Mouse (Mus musculus): ENCODE measurements around the gene Gm12248.

Gene Gm12248

DNA sequence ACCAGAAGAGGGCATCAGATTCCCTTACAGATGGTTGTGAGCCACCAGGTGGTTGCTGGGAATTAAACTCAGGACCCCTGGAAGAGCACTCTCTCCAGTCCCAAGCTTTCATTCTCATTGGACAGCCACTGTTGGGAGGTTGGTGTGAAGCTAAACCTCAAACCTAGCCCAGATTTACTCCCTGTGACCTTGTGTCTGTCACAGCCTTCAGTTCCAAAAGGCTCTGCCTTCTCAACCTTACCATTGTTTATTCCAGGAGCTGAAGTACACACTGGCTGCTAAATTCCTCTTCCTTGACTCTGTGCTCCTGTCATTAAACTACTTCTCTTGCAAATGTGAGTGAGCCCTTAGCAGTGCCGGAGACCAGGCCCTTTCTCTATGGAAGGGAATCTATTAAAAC is 64.0 kb downstream of the Gm12248 start:
- DNase-seq: no peak

DNA sequence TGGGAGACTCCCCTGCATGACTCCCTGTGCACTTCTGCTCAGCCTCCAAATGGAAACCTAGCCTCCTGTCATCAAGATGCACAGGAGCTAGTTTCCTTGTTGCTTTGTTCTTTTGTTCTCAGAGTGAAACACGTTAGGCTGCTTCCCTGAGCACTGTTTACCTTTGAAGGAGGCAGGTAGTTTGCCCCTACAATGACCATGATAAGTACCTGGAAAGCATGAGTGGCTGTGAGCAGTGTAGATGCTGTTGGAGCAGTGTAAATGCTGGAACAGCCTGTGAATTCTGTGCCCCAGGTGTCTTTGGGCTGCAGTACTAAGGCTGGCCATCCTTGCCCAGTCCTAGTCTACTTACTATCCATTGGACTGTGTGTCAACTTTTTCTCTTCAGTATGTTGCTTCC is 66.1 kb downstream of the Gm12248 start:
- DNase-seq: no peak

DNA sequence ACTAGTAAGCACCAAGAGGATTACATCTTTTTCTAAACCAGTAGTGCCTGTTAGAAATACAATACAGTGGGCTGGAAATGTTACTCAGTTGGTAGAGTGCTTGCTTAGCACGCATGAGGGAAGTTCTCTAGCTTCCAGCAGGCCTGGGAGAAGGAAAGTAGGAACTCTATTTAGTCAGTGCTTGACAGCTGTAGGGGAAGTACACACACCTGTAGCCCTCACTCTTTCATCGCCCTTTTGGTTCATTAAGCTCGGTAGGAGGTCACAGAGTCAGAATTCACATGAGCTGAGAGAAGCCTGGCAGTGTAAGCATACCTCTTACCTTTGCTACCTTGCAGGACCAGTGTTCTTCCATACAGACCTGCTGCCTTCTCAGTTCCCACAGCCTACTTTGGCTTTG is 66.6 kb downstream of the Gm12248 start:
- no peak for DNase-seq

DNA sequence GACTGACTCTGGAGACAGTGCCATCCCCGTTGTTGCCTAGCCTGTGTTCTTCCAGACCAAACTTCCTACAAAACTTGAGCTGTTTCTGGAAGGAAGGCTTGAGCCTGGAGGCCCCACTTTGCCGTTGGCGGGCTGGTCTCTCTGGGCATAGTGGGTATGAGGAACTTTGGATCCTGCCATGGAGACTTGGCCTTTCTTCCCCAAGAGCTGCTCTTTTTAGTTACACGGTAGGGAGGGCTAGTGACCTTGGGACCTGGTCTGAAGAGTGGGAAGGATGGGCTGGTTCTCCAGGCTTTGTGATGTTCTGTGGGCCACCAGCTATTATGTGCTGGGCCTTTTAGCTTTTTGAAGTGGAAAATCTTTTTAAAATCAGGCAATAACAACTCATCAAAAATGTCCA is 67.1 kb downstream of the Gm12248 start:
- DNase-seq: no peak

DNA sequence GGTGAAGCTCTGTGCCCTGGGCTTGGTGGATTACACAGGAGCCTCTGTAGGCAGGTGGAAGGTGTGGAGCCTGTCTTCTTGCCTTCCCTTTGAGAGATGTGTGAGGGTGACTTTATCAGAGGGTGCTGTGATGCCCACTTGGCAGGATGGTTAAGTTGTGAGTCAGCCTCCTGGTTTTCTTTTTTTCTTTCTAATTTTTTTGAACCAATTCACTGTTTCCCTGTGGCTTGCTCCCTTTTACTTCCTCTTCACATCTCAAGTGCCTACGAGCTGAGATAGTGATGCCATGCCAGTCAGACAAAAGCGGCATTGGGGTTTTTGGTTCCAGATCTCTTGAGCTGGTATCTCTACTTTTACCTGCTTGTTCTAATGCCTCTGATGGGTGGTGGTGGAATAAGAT is 68.3 kb downstream of the Gm12248 start:
- DNase-seq: no peak

DNA sequence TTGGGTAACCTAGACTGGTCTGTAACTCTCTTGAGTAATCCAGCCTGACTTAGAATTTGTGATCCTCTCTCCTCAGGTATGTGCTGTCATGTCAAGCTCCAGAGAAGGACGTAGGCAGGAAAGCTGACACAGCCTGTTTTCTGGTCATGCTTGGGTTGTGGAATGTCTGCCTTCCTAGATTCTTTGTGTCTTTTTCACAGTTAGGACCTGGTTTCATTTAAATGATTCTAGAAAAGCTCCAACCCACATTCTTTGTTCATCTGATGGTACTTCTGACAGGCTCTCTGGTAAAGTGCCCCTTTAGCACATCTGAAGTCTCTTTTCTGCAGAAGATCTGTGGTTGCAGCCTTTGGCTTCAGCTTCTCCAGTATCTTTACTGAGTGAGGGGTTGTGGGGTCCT is 68.7 kb downstream of the Gm12248 start:
- no peak for DNase-seq

DNA sequence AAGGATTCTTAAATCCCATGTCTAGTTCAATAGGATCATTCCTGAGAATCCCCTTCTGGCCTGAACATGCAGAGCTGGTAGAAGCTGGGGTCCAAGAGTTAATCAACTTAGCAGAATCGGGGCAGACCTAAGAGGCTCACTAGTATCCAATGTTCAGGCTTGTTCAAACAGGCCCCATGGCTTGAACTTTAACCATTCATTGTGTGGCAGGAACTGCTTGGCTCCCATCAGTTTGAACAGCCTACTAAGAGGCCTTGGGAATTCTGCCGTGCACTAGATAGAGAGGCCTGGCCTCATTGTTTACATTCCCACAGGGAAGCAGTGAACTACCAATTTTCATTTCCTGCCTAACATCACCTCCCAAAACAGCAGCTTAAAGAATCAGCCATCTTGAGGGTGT is 71.3 kb downstream of the Gm12248 start:
- no peak for DNase-seq

DNA sequence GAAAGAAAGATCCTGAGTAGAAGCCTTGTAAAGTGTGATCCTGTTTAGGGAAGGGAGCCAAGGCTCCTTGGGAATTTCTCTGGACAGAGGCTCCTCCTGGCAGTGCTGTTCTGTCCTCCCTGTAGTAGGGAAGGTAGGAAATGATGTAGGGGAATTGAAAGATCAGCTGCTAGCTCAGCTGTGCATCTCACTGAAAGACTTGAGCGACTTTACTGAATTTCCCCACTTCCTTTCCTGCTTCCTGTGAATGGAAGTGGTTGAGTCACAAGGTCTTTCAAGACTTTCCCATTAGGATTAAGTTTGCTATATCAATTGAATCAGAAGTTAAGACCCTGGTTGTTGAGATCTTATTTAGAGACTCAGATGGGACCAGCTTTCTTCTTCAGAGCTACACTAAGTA is 71.8 kb downstream of the Gm12248 start:
- DNase-seq: peak in 1 of 2 experiments; percentile 23

DNA sequence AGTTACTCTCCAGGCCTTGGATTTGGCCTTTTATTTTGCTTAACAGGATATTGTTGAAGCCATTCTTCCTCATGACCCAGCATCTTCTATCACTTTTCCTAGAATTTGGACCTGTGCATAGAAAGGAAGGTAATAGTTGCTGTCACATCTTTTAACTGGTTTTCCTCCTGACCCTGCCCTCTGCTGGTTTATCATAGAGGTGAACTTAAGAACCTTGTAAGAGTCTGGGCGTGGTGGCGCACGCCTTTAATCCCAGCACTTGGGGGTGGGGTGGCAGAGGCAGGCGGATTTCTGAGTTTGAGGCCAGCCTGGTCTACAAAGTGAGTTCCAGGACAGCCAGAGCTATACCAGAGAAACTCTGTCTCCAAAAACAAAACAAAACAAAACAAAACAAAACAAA is 74.2 kb downstream of the Gm12248 start:
- DNase-seq: no peak

DNA sequence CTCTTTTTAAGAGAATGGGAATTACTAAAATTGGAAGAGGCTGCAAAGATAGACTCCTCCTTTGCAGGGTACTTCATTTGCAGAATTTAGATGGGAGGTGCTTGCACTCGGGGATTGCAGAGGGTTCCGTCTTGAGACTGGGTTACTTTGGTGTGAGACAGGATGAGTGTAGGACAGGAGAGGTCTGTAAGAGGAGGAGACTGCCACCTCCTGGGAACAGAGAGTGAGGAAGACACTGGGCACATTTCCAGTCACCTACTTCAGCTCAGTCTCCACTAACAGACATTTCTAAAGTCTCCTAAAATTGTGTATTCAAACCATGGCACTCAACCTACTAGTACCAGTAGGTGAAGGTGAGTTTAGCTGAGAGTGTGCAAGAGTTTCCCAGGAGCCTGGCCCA is 74.6 kb downstream of the Gm12248 start:
- DNase-seq: peak in 1 of 2 experiments; percentile 44

DNA sequence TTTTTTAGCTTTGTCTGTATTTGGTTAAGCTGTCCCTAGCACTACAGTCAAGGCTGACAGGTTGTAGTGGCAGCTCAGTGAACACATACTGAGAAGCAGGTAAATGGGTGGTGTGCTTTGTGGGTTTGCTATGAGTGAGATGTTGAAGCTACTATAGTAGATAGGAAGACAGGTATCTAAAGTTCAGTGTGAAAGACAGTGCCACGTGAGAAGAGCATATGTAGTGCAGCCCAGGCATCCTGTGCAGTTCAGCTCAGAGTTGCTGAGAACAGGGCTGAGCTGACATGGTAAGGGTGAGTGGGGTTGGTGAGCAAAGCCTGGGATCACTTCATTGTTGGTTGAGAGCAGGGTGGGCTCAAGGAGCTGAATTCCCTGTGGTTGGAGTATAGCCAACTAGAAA is 75.5 kb downstream of the Gm12248 start:
- DNase-seq: no peak

DNA sequence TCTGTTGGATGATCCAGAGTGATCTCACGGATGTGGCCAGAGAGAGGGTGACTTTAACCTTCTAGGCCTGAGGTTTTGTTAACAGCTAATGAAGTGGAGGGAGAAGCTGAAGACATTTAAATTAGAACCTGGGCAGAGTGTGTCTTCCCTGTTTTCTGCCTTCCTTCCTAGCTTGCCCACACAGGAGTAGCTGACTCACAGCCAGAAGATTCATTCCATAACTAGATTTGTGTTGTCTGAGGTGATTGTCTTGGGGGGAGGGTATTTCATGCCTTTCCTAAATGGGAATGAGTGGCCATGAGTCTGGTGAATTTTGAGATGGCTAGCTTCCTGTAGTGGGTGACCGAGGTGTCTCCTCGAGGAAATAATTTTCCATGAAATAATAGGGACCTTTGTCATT is 76.6 kb downstream of the Gm12248 start:
- no peak for DNase-seq

DNA sequence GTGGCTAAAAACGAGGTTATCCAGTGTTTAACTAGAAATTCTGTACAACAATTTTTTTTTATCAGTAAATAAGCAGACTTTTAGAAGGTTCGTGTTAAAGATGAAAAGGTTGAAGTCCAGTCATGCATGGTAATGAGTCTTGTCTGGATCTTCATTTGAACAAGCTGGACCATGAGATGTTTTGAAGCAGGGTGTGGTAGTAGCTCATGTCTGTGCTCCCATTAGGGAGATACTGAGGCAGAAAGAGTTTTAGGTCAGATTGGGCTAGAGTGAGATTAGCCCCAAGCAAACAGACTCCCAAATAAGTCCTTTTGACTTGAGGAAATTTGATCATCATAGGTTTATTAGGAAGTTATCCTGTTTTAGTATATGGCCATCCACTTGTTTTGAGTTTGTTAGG is 77.6 kb downstream of the Gm12248 start:
- DNase-seq: no peak

DNA sequence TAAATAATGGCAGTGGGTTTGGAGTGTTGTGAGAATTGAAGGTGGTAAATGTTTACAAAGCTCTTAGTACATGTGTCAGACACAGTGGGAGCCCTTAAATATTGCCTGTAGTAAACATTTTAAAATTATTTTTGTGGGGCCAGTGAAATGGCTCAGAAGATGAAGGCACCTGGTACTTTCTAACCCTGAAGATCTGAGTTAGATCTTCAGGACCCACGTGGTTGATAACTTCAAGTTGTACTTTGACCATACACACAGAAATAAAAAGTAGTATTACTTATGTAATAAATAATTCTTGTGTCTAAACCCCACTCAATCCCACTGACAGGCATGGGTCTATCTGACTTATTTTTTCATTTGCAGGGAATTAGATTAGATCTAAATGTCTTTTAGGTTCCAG is 78.3 kb downstream of the Gm12248 start:
- DNase-seq: no peak

Data from cerebellum, adult 18-20 months (tissue).